Mouse (Mus musculus) myocyte (in vitro differentiated cells): ENCODE data around the gene Tex33.
"Not testable (repeated sequence)": the region's sequence is repeated elsewhere in the genome, so short reads cannot be mapped to it uniquely, and the experiment has no call there.

Experiments used
- CEBPB ChIP-seq: IDR thresholded peaks from 2 replicates; pipeline ENCODE4 v1.6.1; 2011; ENCODE audit warnings: mild to moderate bottlenecking, moderate library complexity; ENCODE audit not compliant: poor library complexity, insufficient read depth, severe bottlenecking
- SRF ChIP-seq: IDR thresholded peaks from one replicate; pipeline ENCODE4 v1.6.1; 2011; ENCODE audit warnings: low read depth; ENCODE audit not compliant: control insufficient read depth, insufficient read length

DNA sequence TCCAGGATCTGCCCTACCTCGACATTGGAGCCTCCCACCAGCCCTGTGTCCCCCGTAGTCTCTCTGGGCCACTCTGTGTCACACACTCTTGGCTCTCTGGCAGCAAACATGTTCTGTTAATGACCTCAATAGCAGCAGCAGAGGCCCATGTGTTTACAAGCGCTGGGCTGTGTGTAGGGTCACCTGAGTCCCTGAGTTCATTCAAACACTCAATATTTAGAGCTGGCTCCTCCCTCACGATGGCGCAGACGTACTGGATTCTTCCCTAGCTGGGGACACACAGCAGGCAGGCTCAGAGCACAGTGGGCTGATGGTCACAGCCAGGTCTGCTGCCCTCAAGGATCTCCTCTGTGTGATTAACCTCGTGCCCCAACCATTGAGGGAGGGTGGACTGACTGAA, 54.8 kb downstream of the Tex33 start:
- not testable (repeated sequence) for TF ChIP-seq SRF, CEBPB
